Mouse (Mus musculus): ENCODE results near the gene Gcsh.
A peak's percentile ranks its signal among the peaks of the same experiment; 100 is the strongest.

The Gcsh gene

DNA sequence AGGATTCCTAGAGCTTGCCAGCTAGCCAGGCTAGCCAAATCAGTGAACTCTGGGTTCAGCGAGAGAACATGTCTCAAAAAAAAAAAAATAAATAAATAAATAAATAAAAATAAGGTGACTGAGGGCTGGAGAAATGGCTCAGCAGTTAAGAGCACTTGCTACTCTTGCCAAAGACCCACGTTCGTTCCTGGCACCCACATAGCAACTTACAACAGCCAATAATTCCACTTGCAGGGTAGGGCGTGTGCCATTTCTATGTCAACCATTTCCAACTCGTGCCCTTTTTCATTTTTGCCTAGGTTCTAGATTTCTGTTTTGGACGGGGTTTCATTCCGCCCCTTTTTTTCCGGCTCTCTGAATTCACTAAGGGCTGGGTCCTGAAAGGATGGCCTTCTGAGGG, 15.3 kb downstream of the Gcsh start:
- DNase-seq (ENCODE audit: low spot score in 2 of 2): no peak

GRCm38 (mm10) chr8:116975606-116976005, 17.7 kb downstream of the Gcsh start:
- DNase-seq (ENCODE audit: low spot score in 2 of 2): no peak

- no peak for DNase-seq (ENCODE audit: low spot score in 2 of 2)
Measured at GRCm38 (mm10) chr8:116975066-116975465, 18.3 kb downstream of the Gcsh start.

- no peak for DNase-seq (ENCODE audit: low spot score in 2 of 2)
Measured at GRCm38 (mm10) chr8:116969531-116969930, 23.8 kb downstream of the Gcsh start.

DNA sequence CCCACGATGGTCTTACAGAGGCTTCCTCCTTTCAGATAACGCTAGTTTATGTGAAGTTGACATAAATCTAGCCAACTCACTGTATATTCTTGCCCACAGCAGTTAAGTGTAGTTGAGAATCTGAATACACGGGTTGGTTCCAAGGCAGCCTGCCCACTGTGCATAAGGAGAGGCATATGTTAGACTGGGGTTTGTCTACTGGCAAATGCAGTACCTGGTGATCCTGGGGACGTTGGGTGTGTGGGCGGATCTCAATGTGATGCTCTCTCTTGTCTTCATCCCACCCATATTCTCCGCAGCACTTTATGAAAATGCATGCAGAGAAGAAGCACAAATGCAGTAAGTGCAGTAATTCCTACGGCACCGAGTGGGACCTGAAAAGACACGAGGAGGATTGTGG, 38.9 kb downstream of the Gcsh start:
- DNase-seq (ENCODE audit: low spot score in 2 of 2): no peak

GRCm38 (mm10) chr8:116952428-116952827, 40.9 kb downstream of the Gcsh start:
- peak; percentile 69 to 74 for DNase-seq (ENCODE audit: low spot score in 2 of 2)

GRCm38 (mm10) chr8:116951778-116952177, 41.6 kb downstream of the Gcsh start:
- DNase-seq (ENCODE audit: low spot score in 2 of 2): no peak

DNA sequence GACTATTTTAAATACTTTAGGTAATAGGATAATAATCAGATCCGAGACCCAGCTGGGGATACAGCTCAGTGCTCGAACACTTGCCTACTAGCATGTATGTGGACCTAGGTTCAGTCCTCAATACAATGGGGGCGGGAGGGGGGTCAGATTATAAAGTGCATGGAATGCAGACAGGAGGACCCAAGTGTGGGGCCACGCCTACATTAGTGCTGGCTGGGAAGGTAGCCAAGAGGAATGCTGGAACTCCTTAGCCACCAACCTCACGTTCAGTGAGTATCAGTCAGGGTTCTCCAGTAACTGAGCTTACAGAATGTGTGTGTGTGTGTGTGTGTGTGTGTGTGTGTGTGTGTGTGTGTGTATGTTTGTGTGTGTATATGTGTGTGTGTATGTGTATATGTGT, 42.0 kb downstream of the Gcsh start:
- DNase-seq (ENCODE audit: low spot score in 2 of 2): no peak

DNA sequence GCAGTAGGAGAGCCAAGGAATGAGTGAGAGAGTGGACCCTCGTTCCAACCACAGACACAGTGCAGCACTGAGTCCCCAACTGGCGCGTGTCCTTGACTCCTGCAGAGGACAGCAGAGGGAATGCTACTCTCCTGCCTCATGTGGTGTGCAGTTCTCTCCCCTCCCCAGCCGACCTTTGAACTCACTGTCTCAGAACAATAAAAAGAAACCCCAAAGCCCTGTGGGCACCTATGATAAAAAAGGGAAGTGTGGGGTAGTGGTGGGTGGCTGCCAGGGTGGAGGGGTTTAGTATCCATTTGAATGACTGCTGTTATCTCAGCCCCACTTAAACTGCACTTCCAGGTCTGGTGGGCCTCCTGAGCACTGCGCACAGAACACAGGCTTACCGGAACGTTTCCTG, 45.7 kb downstream of the Gcsh start:
- no peak for DNase-seq (ENCODE audit: low spot score in 2 of 2)

- no peak for DNase-seq (ENCODE audit: low spot score in 2 of 2)
Measured at GRCm38 (mm10) chr8:116946851-116947250, 46.5 kb downstream of the Gcsh start.

DNA sequence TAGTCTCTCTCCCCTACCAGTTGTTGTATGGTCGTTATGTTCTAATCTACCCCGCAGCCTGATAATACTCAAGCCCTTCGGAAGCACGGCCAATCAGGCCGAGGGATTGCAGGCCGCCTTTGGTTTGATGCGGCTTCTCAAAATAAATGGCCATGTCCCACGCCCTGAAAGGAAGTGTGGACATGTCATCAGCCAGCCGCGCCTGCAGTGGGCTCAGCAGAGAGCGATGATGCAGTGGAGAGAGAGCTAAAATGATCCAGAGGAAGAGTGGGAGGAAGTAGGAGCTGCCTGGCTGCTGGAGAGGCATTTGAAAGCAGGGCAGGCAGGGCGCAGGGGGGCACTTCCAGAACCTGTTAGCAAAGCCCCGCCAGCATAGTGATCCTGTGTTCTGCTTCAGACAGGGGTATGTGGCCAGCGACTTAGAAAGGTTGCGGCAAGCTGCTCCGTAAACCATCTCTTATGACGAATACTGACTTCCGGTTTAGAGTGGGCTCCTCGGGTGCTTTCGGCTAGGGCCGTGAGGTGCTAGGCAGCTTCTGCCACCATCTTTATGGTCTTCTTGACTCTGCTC, 47.0 kb downstream of the Gcsh start:
- peak in 1 of 2 experiments; percentile 12 for DNase-seq (ENCODE audit: low spot score in 2 of 2)

DNA sequence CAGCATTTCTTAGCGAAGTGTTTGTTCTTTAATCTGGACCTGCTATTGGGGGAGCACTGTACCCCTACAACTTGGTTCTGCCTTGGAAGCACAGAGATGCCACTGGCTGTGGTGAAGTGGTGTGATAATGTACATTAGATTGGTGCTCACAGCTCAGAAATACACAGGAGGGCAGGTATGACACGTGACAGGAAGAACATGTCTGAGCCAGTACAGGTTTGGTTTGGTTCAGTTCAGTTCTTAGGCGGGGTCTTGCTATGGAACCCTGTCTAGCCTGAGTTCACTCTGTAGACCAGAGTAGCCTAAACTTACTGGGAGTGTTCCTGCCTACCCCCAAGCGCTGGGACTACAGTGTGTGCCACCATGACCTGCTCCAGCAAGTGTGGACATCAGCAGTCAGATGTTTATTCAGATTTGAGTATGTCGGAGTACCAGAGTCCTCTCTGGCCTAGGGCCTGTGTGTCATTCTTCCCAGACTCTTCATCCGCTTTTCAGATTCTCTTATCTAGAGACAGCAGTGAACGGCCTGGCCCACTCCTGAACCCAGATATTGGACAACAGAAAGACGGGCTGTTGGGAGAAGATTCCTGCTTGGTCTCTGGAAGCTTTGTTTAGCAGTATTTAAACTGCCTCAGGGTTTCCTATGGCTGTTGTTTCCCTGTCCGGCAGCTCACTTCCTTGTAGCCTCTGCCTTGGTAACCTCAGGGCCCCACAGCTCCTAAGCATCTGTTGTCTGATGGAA, 48.0 kb downstream of the Gcsh start:
- DNase-seq (ENCODE audit: low spot score in 2 of 2): no peak

DNA sequence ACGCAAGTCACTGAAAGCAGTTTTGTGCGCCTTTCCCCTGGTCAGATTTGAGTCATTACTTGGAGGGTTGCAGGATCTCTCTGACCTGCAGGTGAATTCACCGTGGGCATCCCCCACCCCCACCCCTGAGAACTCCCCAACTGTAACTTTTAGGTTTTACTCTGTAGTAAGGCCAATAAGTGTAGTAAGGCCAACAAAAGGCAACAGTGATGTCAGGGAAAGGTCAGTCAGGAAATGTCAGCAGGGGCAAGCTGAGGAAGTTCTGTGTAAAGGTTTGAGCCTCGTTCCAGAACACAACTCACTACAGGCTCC, 49.0 kb downstream of the Gcsh start:
- DNase-seq (ENCODE audit: low spot score in 2 of 2): no peak

DNA sequence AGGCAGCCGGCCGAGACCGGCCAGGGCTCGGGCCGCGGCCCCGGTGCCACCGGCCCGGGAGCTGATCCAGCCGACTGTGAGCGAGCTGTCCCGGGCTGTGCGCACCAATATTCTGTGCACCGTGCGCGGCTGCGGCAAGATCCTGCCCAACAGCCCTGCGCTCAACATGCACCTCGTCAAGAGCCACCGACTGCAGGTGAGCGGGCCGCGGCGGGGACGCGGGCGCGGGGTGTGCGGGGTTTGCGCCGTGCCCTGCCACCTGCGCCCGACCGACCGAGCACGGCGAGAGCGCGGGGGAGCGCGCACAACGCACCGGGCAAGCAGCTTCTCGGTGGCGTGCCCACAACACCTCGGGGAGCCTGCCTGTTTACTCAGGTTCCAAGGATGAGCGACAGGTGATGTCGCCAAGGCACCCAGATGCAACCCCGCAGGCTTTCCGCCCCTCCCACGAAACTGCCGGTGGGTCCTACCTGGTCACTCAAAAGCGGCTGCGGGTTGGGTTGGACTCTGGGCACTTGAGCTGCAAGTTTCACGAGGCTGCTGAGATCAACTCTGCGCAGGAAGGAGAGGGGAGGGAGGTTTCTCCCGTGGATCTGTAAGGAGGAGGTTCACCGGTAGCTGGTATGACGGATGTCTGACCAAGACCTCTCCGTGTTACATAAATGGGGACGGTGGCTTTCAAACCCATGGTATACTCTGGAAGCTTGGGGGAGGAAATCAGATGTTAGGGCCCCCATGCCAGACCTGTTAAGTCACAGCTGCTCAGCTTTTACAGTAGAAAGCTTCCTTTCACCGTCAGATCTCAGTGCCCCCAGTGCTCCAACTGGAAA, 49.6 kb downstream of the Gcsh start:
- peak; percentile 24 to 25 for DNase-seq (ENCODE audit: low spot score in 2 of 2)

- DNase-seq (ENCODE audit: low spot score in 2 of 2): peak; percentile 58 to 82
Measured at GRCm38 (mm10) chr8:116943161-116943554, 50.2 kb downstream of the Gcsh start, which contains the start of gene Atmin. Atmin (plus strand) TSS chr8:116943393.

- DNase-seq (ENCODE audit: low spot score in 2 of 2): no peak
Measured at GRCm38 (mm10) chr8:116942284-116943058, 50.9 kb downstream of the Gcsh start.

- DNase-seq (ENCODE audit: low spot score in 2 of 2): no peak
Measured at GRCm38 (mm10) chr8:116935506-116935905, 57.8 kb downstream of the Gcsh start.

- no peak for DNase-seq (ENCODE audit: low spot score in 2 of 2)
Measured at GRCm38 (mm10) chr8:116934976-116935375, 58.4 kb downstream of the Gcsh start.

All from thymus, postnatal 10 days (tissue).